Mouse (Mus musculus) liver, embryonic 12.5 days (tissue): ENCODE results near the gene Rnf135. TPM values are rescaled to one million over a fixed set of nuclear protein-coding genes. Genes with fewer than 3 reads are reported as not detected.

Experiments
- polyA plus RNA-seq: library from polyadenylated mRNA; unstranded; fragments of >200 nt; fragmentation: Nextera tagmentation; extraction: Ambion mirVana; gene quantifications from 2 replicates; pipeline ENCODE4 v1.2.1, GENCODE M21; 2016

The Rnf135 gene
- polyA plus RNA-seq, 1 experiment from 2014 or later, result 4.2 TPM

Other genes with a start within 250 kb of the Rnf135 start
- 45.4 and 45.5 TPM in 2 replicates for gene Utp6, start 221.5 kb upstream of the Rnf135 start, polyA plus RNA-seq
- 25.1 and 28.0 TPM in 2 replicates for gene Suz12, start 190.7 kb upstream of the Rnf135 start, polyA plus RNA-seq
- gene Crlf3, start 102.9 kb upstream of the Rnf135 start, polyA plus RNA-seq, result 109 and 111 TPM in 2 replicates
- 15.0 and 15.9 TPM in 2 replicates for gene Atad5, start 94.5 kb upstream of the Rnf135 start, polyA plus RNA-seq
- 18.2 and 22.4 TPM in 2 replicates for gene Tefm, start 41.7 kb upstream of the Rnf135 start, polyA plus RNA-seq
- 2.7 and 2.8 TPM in 2 replicates for gene Adap2, start 29.7 kb upstream of the Rnf135 start, polyA plus RNA-seq
- 36.7 and 36.9 TPM in 2 replicates for gene Rhot1, start 25.2 kb downstream of the Rnf135 start, polyA plus RNA-seq
- 0.18 and 0.29 TPM in 2 replicates for gene Rhbdl3, start 117.1 kb downstream of the Rnf135 start, polyA plus RNA-seq
- gene 5730455P16Rik, start 194.2 kb downstream of the Rnf135 start, polyA plus RNA-seq, result 11.3 and 12.0 TPM in 2 replicates
- gene Zfp207, start 199.4 kb downstream of the Rnf135 start, polyA plus RNA-seq, result 143 TPM in 2 replicates
- gene Psmd11, start 244.8 kb downstream of the Rnf135 start, polyA plus RNA-seq, result 228 and 233 TPM in 2 replicates